Mouse (Mus musculus): Measurements from ENCODE around the gene Vmn2r117. TPM values are rescaled to one million over a fixed set of nuclear protein-coding genes. Genes with fewer than 3 reads are reported as not detected.
"Not testable (repeated sequence)": the region's sequence is repeated elsewhere in the genome, so short reads cannot be mapped to it uniquely, and the experiment has no call there.

Vmn2r117 gene
- not detected in 2 replicates for polyA plus RNA-seq (2012; rRNA removed)

- DNase-seq; H3K4me1 ChIP-seq (ENCODE audit: control insufficient read depth, insufficient read depth, low read length); H3K4me3 ChIP-seq (replicated peaks; ENCODE audit: extremely low read depth, low read depth, low read length): not testable (repeated sequence)
- WGBS: 38% methylated on average over 1 of the region's 1 CpGs
Measured at GRCm38 (mm10) chr17:23479599-23479998, at the start of gene Vmn2r117. TSS of gene Vmn2r117 (minus strand) at chr17:23479699.

- 52% methylated on average over 30 of the region's 30 CpGs for WGBS
- not testable (repeated sequence) for H3K4me1 ChIP-seq (ENCODE audit: control insufficient read depth, insufficient read depth, low read length); DNase-seq; H3K4me3 ChIP-seq (replicated peaks; ENCODE audit: extremely low read depth, low read depth, low read length)
Measured at GRCm38 (mm10) chr17:23522941-23523732, 43.6 kb upstream of the Vmn2r117 start.

DNA sequence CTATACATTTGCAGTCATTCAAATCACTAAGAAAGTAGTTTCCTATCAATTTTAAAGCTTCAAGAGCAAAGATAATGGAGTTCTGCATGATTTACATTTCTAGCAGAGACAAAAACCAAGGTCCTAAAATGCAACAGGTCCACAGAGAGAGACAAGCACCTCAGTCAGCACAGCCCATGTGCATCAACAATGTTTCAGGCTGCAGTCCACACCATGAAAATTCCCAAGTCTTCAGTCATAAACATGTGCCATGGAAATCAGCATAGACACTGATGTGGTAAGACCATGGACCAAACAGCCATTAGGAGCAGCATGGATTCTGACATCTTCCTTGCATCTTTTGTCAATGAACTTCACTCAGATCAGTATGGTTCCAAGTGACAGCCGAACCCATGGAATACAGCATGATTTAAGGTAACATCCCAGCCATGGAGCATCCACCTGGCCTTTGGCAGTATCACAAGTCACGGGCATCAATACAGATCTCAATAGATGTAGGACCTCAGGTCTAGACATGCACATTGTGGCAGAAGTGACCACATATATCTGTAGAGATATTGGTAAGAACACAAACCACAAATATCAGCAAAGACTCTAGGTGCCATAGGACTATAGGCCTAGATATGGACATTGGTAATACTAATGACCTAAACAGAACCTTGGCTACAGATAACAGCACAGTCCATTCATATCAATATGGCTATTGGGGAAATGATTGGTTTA lies 39.4 kb upstream of the Vmn2r117 start:
- WGBS: 72% methylated on average over 2 of the region's 2 CpGs
- TF ChIP-seq CTCF (IDR thresholded peaks at IDR 0.05; ENCODE audit: insufficient read depth, low read length) (no peak), POLR2A (IDR thresholded peaks at IDR 0.05; ENCODE audit: borderline replicate concordance, extremely low read depth, low read depth, low read length) (no peak)
- DNase-seq: no peak
- Histone ChIP-seq H3K4me3 (replicated peaks; ENCODE audit: extremely low read depth, low read depth, low read length) (no peak overlapping the region), H3K4me1 (ENCODE audit: control insufficient read depth, insufficient read depth, low read length) (no peaks in the 10 kb centered on the region)

- no peak for DNase-seq
- Histone ChIP-seq H3K4me3 (replicated peaks; ENCODE audit: extremely low read depth, low read depth, low read length) (no peak overlapping the region), H3K4me1 (ENCODE audit: control insufficient read depth, insufficient read depth, low read length) (no peaks in the 10 kb centered on the region)
- TF ChIP-seq CTCF (IDR thresholded peaks at IDR 0.05; ENCODE audit: insufficient read depth, low read length) (no peak), POLR2A (IDR thresholded peaks at IDR 0.05; ENCODE audit: borderline replicate concordance, extremely low read depth, low read depth, low read length) (no peak)
- WGBS: 80% methylated on average over 6 of the region's 6 CpGs
Measured at GRCm38 (mm10) chr17:23433150-23433679, 46.3 kb downstream of the Vmn2r117 start.

Other genes starting within 250 kb of the Vmn2r117 start
- not detected in 2 replicates for gene Vmn2r114, start 167.2 kb downstream of the Vmn2r117 start, polyA plus RNA-seq (2012; rRNA removed)
- gene Vmn2r115, start 136.0 kb downstream of the Vmn2r117 start, polyA plus RNA-seq (2012; rRNA removed): not detected in 2 replicates
- not detected in 2 replicates for gene Vmn2r116, start 95.1 kb downstream of the Vmn2r117 start, polyA plus RNA-seq (2012; rRNA removed)
- 13.4 and 14.0 TPM in 2 replicates for gene Zfp213, start 84.5 kb upstream of the Vmn2r117 start, polyA plus RNA-seq (2012; rRNA removed)
- 14.9 and 15.2 TPM in 2 replicates for gene Zfp13, start 119.8 kb upstream of the Vmn2r117 start, polyA plus RNA-seq (2012; rRNA removed)
- 0.06 TPM in 1 of 2 replicates, not detected in the other for gene Zscan10, start 121.2 kb upstream of the Vmn2r117 start, polyA plus RNA-seq (2012; rRNA removed)
- 0.70 and 1.0 TPM in 2 replicates for gene Mmp25, start 165.6 kb upstream of the Vmn2r117 start, polyA plus RNA-seq (2012; rRNA removed)
- 4.0 and 6.8 TPM in 2 replicates for gene Bicdl2, start 180.8 kb upstream of the Vmn2r117 start, polyA plus RNA-seq (2012; rRNA removed)
- gene Hcfc1r1, start 193.9 kb upstream of the Vmn2r117 start, polyA plus RNA-seq (2012; rRNA removed): 284 and 321 TPM in 2 replicates
- 18.1 and 20.6 TPM in 2 replicates for gene Thoc6, start 194.2 kb upstream of the Vmn2r117 start, polyA plus RNA-seq (2012; rRNA removed)
- gene Tnfrsf12a, start 197.8 kb upstream of the Vmn2r117 start, polyA plus RNA-seq (2012; rRNA removed): 32.4 and 39.7 TPM in 2 replicates
- gene Cldn6, start 199.6 kb upstream of the Vmn2r117 start, polyA plus RNA-seq (2012; rRNA removed): 0.57 and 0.86 TPM in 2 replicates
- 0.07 and 0.08 TPM in 2 replicates for gene Cldn9, start 204.3 kb upstream of the Vmn2r117 start, polyA plus RNA-seq (2012; rRNA removed)
- gene 1520401A03Rik, start 243.1 kb upstream of the Vmn2r117 start, polyA plus RNA-seq (2012; rRNA removed): not detected in 2 replicates
- gene Pkmyt1, start 246.6 kb upstream of the Vmn2r117 start, polyA plus RNA-seq (2012; rRNA removed): 21.8 and 25.3 TPM in 2 replicates

All from lung, adult 2 months (tissue).